Mouse (Mus musculus) intestine, embryonic 14.5 days (tissue): ENCODE measurements around the gene Ephx1. TPM values are rescaled to one million over a fixed set of nuclear protein-coding genes. Genes with fewer than 3 reads are reported as not detected.
"Not testable (repeated sequence)": the region's sequence is repeated elsewhere in the genome, so short reads cannot be mapped to it uniquely, and the experiment has no call there.

Source experiments
- ATAC-seq: fragments of 200-750 bp; cut with Nextera tagmentation; replicated peaks from 2 replicates; pipeline ENCODE4 v1.8.0; 2017; ENCODE audit warnings: low read depth, moderate number of reproducible peaks, moderate TSS enrichment, moderate library complexity; ENCODE audit not compliant: low FRiP score, low TSS enrichment
- DNase-seq: peaks from one replicate; pipeline ENCODE4 v3.0.0-alpha.2; 2018; ENCODE audit warnings: low spot score
- H3K27ac ChIP-seq: fragments of 300-500 bp; sonication (generic); 2 replicates; pipeline ENCODE4 v1.5.1; 2014; ENCODE audit warnings: low read depth, mild to moderate bottlenecking, control low read depth
- H3K27me3 ChIP-seq: fragments of 300-500 bp; sonication (generic); replicated peaks from 2 replicates; pipeline ENCODE4 v1.6.1; 2014; ENCODE audit warnings: low read length, control low read depth; ENCODE audit not compliant: control insufficient read depth, insufficient read depth
- H3K36me3 ChIP-seq: fragments of 300-500 bp; sonication (generic); 2 replicates; pipeline ENCODE4 v1.6.1; 2014; ENCODE audit warnings: low read length, control low read depth; ENCODE audit not compliant: control insufficient read depth, insufficient read depth
- H3K4me1 ChIP-seq: fragments of 300-500 bp; sonication (generic); replicated peaks from 2 replicates; pipeline ENCODE4 v1.6.1; 2014; ENCODE audit warnings: low read length, control low read depth, mixed read lengths; ENCODE audit not compliant: control insufficient read depth, insufficient read depth
- H3K4me2 ChIP-seq: fragments of 300-500 bp; sonication (generic); 2 replicates; pipeline ENCODE4 v1.6.1; 2014; ENCODE audit warnings: low read length
- H3K4me3 ChIP-seq: fragments of 300-500 bp; sonication (generic); 2 replicates; pipeline ENCODE4 v1.5.1; 2014; ENCODE audit warnings: low read depth, low read length, control low read depth, mixed read lengths
- H3K9ac ChIP-seq: fragments of 300-500 bp; sonication (generic); 2 replicates; pipeline ENCODE4 v1.6.1; 2014; ENCODE audit warnings: mild to moderate bottlenecking, low read length
- H3K9me3 ChIP-seq: fragments of 300-500 bp; sonication (generic); 2 replicates; pipeline ENCODE4 v1.6.1; 2016; ENCODE audit warnings: low read length, control low read depth; ENCODE audit not compliant: control insufficient read depth
- WGBS: fragments of 180-500 bp; shearing (Covaris S2); extraction: QIAGEN DNeasy Blood & Tissue Kit; methylation state at CpG from one replicate; pipeline ENCODE4 v1.1.7; 2014; 5-methylcytosine and 5-hydroxymethylcytosine counted together
- polyA plus RNA-seq: library from polyadenylated mRNA; unstranded; fragments of >200 nt; fragmentation: Nextera tagmentation; extraction: Ambion mirVana; gene quantifications from 2 replicates; pipeline ENCODE4 v1.2.1, GENCODE M21; 2014

Ephx1 gene
- polyA plus RNA-seq, 1 experiment from 2014 or later, result 1.9 TPM

DNA sequence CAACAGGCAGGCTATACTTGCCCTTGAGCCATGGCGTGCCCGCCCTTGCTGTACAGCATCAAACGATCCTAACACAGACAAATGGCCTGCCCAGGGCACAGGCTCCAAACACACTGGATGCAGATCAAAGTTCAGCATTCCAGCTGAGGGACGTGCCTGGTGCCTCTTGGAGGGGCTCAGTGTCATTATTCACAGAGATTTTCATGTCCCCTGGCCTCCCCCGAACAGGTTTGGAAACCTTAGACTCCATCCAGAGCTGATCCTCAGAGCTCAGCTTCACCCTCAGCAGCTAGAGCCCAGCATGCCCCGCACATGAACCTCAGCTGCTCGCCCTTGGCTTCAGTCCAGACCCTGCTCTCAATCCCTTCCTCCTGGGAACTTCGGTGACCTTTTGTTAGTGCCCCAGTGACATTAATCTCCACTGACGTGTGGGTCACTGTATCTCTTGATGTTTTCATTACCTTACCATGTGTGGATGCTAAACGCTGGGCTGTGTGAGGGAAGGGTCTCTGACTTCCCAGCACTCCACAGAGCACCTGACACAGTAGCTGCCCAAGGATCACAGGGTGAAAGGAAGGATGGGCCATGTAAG, 20.1 kb downstream of the Ephx1 start:
- no peaks in the 10 kb centered on the region for H3K36me3 ChIP-seq
- no peak overlapping the region for H3K4me3 ChIP-seq
- no peaks in the 10 kb centered on the region for H3K9me3 ChIP-seq
- no peak overlapping the region for H3K27ac ChIP-seq
- peaks cover 9% of the 10 kb centered on the region for H3K4me1 ChIP-seq
- H3K27me3 ChIP-seq, result no peaks in the 10 kb centered on the region
- ATAC-seq (peak; percentile 58; the same call in 1 of the 2 replicates), DNase-seq (peak; percentile 62)
- H3K9ac ChIP-seq, result no peak overlapping the region
- no peak overlapping the region for H3K4me2 ChIP-seq
- 12% methylated on average over 10 of the region's 10 CpGs for WGBS

DNA sequence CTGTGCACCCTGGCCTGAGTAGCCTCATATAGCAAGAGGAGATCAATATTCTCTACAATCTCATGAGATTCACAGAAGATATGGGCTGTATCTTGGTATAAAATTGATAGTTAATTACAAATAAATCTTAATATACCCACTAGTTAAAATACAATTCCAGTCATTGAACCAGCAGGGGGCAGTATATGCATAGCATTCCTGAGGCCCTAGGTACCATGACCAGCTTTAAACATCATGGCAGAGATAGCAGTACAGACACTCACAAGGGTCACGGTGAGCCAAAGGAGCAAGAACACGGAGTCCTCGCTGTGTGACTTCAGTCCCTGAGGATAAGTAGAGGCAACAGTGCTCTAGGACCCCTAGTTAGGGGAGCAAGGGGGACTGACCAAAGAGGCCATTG, 28.6 kb downstream of the Ephx1 start:
- H3K4me1 ChIP-seq, result no peaks in the 10 kb centered on the region
- WGBS, result 50% methylated on average over 3 of the region's 3 CpGs
- H3K9me3 ChIP-seq, result no peaks in the 10 kb centered on the region
- H3K27ac ChIP-seq, result no peak overlapping the region
- H3K9ac ChIP-seq, result no peak overlapping the region
- no peak overlapping the region for H3K4me3 ChIP-seq
- no peak overlapping the region for H3K4me2 ChIP-seq
- H3K36me3 ChIP-seq, result no peaks in the 10 kb centered on the region
- ATAC-seq (no peak), DNase-seq (no peak)
- no peaks in the 10 kb centered on the region for H3K27me3 ChIP-seq

DNA sequence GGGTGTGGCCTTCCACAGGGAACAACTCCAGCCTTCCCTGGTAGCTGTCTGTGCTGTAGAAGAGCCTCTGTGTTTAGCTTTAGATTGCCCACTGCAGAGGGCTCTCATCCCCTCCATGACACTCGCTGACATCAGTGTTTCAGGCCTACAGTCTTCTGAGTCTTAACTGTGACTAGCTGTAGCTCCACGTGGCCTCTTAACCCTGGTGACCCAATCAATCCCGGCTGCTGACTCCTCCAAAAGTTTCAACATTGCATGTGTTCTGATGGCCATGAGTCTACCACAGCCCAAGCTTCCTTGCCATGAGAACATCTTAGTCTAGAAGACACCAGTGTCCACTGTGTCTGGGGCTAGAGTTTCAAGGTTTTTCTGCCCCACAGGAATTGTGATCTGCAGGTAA, 30.0 kb downstream of the Ephx1 start:
- WGBS, result 58% methylated on average over 3 of the region's 3 CpGs
- H3K9ac ChIP-seq, result no peak overlapping the region
- ATAC-seq, result no peak

DNA sequence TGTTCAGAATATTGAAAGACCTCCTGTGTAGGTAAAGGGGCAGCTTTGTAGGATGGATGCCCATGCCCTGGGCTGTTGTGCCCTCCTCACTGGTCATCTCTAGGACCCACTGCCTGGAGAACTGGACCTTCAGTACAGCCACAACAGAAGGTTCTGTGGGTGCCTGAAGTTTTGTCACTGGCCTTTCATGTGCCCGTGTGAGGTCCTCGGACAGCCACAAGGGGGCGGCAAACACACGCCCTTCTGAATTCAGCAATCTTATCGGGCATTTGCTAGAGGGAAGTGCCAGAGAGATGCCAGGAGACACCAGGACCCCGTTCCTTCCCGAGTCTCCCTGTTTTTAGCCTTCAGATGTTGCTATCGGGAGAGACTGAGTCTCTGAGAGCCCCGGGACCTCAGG, 32.9 kb downstream of the Ephx1 start:
- Histone ChIP-seq H3K9me3 (no peaks in the 10 kb centered on the region), H3K9ac (no peak overlapping the region), H3K36me3 (no peaks in the 10 kb centered on the region), H3K4me2 (no peak overlapping the region), H3K27ac (no peak overlapping the region), H3K4me3 (no peak overlapping the region), H3K27me3 (no peaks in the 10 kb centered on the region), H3K4me1 (no peaks in the 10 kb centered on the region)
- DNase-seq (peak; percentile 90), ATAC-seq (no peak)
- 4% methylated on average over 9 of the region's 9 CpGs for WGBS

More for the DNA sequence above, 30.0 kb downstream of the Ephx1 start:
- Histone ChIP-seq H3K36me3 (no peaks in the 10 kb centered on the region), H3K9me3 (no peaks in the 10 kb centered on the region), H3K4me3 (no peak overlapping the region), H3K27me3 (no peaks in the 10 kb centered on the region), H3K27ac (no peak overlapping the region), H3K4me1 (no peaks in the 10 kb centered on the region), H3K4me2 (no peak overlapping the region)
- no peak for DNase-seq

DNA sequence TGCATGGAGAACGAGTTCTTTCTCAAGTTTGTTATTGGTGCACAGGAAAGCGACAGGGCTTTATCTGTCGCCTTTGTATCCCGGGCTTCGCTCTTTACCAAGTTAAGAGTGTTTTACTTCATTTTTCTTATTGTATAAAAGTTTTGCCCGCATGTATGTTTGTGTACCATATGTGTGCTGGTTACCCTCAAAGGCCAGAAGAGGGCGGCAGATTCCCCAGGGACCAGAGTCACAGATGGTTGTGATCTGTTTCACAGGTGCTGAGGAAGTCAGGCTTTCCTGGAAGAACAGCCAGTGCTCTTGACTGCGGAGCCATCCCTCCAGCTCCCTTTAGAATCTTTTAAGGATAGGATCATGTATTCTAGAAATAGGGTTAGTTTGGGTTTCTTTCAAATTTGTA, 34.0 kb downstream of the Ephx1 start:
- no peaks in the 10 kb centered on the region for H3K27me3 ChIP-seq
- no peak overlapping the region for H3K27ac ChIP-seq
- H3K4me2 ChIP-seq, result no peak overlapping the region
- ATAC-seq, result no peak
- 92% methylated on average over 8 of the region's 8 CpGs for WGBS
- H3K36me3 ChIP-seq, result no peaks in the 10 kb centered on the region
- no peaks in the 10 kb centered on the region for H3K4me1 ChIP-seq
- no peak overlapping the region for H3K9ac ChIP-seq
- no peak for DNase-seq
- H3K9me3 ChIP-seq, result no peaks in the 10 kb centered on the region
- no peak overlapping the region for H3K4me3 ChIP-seq

DNA sequence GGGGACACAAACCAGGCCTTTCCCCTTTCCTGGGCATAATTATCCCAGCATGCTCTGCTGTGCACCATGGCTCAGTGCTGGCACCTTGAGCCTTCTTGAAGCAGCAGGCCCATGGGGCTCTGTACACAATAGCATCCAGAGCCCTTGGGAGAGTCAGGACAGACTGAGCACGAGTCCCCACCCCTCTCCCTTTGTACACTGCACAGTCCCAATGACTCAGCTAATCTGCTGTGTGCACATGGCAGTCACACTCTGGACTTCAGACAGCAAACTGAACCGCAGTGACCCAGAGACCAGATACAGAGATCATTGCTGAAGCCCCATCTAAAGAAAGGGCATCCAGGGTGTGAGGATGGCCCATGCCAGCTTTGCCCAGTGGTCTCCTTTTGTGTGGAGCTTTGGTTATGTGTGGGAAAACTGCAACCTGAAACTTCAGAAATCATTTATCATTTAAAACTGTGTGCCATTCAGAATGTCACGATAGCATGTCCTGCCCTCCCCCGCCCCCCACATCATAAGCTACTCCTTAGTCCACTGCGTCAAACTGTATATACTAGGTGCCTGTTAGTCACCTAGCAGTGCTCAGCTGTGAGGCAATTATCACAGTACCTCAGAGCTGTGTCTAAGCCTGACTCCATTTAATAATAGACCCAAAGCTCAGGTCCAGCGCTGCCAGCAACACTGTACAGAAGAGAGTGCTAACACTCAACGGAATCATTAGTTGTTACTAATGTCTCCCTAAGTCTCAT, 39.2 kb downstream of the Ephx1 start:
- DNase-seq, result not testable (repeated sequence)
- 72% methylated on average over 7 of the region's 7 CpGs for WGBS

DNA sequence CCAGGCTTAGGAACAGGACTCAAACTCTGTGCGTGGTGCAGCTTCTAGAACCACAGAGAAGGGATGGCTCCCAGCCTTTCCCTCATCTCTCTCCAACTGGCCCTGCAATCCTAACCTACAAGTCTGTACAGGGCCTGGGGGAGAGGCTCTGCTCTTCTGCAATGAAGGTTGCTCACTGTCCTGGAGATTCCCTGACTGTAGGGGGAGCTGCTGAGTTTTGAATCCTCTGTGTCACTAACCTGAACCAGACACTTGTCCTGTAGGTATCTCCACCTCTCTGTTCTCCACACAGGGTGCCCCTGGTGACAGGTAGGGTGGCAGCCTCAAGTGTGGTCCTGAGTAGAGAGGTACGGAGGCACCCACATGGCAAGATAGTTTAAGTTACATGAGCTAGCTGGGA, 40.2 kb downstream of the Ephx1 start:
- H3K4me1 ChIP-seq, result no peaks in the 10 kb centered on the region
- no peaks in the 10 kb centered on the region for H3K27me3 ChIP-seq
- no peak overlapping the region for H3K4me2 ChIP-seq
- DNase-seq (no peak), ATAC-seq (no peak)
- no peak overlapping the region for H3K9ac ChIP-seq
- no peaks in the 10 kb centered on the region for H3K9me3 ChIP-seq
- 0 out of 2 replicates have a peak, but pooled peaks cover 3% of the 10 kb centered on the region for H3K36me3 ChIP-seq
- no peak overlapping the region for H3K4me3 ChIP-seq
- WGBS, result 61% methylated on average over 2 of the region's 2 CpGs
- no peak overlapping the region for H3K27ac ChIP-seq

More for the DNA sequence above, 39.2 kb downstream of the Ephx1 start:
- H3K27ac ChIP-seq, H3K9me3 ChIP-seq, H3K36me3 ChIP-seq, H3K4me3 ChIP-seq, H3K4me1 ChIP-seq, H3K9ac ChIP-seq, H3K27me3 ChIP-seq, H3K4me2 ChIP-seq: not testable (repeated sequence)
- ATAC-seq, result peak; percentile 83; the same call in 1 of the 2 replicates

DNA sequence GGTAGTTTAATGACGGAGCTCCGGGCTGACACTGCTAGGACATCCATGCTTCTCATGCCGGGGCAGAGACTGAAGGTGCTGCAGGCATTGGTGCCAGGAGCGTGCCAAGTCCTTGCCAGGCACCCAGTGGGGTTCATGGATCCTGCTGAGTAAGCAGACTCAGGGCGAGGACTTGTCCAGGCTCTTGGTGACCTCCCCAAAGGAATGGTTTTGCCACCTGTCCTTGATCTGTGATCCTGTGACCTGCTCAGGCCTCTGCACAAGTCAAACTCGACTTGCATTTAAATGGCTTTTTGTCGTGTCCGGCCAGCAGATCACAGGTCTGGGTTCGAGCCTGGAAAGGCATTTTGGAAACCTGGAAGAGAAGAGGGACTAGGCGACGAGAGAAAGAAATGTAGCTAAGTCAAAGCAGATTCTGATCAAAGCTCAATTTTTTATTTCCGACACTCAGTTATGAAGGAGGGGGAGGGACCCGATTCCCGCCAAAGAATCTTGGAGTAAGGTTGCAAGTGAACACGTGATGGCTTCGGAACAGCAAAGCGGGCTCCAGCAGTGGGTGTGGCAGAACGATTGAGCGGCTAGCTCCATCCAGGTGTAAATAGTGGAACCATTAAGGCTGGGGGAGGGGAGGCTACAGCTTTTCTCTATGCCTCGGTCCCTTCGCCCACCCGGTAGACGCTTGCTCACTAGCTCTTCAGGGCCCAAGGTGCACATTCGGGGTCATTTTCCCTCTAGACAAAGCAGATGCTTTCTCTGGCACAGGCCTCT, 41.0 kb downstream of the Ephx1 start:
- Histone ChIP-seq H3K4me1 (no peaks in the 10 kb centered on the region), H3K27me3 (no peaks in the 10 kb centered on the region), H3K27ac (no peak overlapping the region), H3K4me2 (no peak overlapping the region), H3K4me3 (no peak overlapping the region), H3K9ac (no peak overlapping the region), H3K9me3 (no peaks in the 10 kb centered on the region), H3K36me3 (0 out of 2 replicates have a peak, but pooled peaks cover 3% of the 10 kb centered on the region)
- no peak for ATAC-seq
- DNase-seq, result no peak
- WGBS, result 78% methylated on average over 23 of the region's 24 CpGs
